Mouse (Mus musculus) megakaryocyte, adult 5-6 weeks (primary cell): ENCODE measurements around the gene Gm14325. TPM values are rescaled to one million over a fixed set of nuclear protein-coding genes. Genes with fewer than 3 reads are reported as not detected.
A peak's percentile ranks its signal among the peaks of the same experiment; 100 is the strongest.
"Not testable (repeated sequence)": the region's sequence is repeated elsewhere in the genome, so short reads cannot be mapped to it uniquely, and the experiment has no call there.

Experiments used
- ATAC-seq: 2 replicates; pipeline ENCODE4 v1.8.0; 2016; ENCODE audit warnings: mild to moderate bottlenecking, inconsistent platforms; ENCODE audit not compliant: poor library complexity, severe bottlenecking
- total RNA-seq, 2 experiments: library from RNA; stranded (forward) in 1 of 2; stranded (reverse) in 1 of 2; fragments of 153-499, 151-499 nt in 1 of 2; fragments of 221-1000, 200-1000 nt in 1 of 2; gene quantifications; 2 replicates each; pipeline versions ENCODE4 v1.2.3 to v1.2.4; 2015 to 2017

The Gm14325 gene
- total RNA-seq (2015) (9.7 and 16.7 TPM in 2 replicates), total RNA-seq (2017) (18.7 and 31.8 TPM in 2 replicates)

DNA sequence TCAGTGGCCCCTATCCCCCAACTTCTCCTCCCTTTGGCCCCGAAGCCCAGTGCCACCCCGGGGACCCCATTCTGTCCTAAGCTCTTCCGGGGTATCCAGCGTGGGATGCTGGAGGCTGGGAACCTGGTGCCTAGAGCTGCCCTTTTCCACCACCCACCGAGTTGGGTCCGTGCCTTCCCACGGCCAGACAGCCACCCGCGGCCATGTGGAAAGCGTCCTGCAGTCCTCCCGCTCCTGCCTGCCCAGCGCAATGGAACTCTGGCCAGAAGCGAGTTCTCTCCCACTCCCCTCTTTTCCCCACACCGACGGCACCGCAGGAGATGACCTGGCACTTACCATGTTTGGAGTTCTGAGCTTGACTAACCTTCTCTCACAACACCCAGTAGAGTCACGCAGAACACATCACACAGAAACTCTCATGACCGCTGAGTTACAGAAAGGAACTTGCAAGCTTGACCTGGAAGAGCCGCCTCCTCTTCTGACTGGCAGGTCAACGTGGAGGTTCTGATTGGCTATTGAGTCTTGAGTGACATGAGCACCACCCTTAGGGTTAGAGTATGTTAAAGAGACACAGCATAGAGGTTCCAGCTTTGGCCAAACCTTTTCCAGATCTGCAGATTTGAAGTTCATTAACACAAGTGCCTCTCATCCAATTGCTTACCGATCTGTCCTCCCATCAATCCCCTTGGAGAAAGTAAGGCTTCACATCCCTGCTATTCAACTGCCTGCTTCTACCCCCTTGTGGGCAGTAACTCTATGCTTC, at the start of gene Gm14325:
Gene Gm14325 (minus strand): TSS at position 436 of the 763 bp plus-strand sequence.
- peak; percentile 70 for ATAC-seq

GRCm38 (mm10) chr2:177887743-177888142, 47.6 kb upstream of the Gm14325 start:
- not testable (repeated sequence) for ATAC-seq

DNA sequence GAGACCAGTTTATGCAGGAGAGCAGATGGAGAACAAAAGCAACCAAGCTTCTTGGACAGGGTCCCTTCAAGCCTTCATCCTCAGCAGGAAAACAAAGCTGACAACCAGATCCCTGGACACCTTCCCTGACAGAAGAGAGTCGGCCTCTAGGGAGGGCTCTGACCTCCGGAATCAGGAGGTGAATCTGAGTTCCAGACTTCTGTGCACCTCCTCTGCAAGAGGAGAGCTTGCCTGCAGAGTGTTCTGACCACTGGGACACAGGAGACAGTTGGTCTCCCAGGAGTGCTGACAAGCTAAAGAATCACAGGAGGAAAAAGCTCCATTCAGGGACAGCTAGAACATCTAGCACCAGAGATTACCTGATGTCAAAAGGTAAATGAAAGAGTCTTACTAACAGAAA, 22.1 kb upstream of the Gm14325 start:
- ATAC-seq, result not testable (repeated sequence)

DNA sequence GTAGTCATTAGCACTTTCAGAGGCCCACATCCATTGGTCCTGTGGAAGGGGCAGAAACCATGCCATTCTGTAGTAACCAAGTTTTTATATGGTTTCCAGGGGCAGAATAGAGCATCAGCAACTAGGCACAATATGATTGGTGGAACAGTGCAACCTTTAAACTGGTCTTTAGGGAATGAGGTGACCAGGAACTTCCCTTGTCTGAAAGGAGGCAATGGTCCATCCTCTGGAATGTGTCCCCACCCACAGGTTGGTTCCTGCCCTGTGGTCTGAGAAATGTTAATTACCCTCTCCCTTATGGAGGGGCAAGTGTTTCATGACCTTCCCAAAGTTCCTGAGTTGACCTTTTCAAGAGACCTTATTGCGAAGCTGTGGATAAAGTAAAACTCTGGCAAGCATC, 3.5 kb upstream of the Gm14325 start:
- ATAC-seq, result not testable (repeated sequence)

DNA sequence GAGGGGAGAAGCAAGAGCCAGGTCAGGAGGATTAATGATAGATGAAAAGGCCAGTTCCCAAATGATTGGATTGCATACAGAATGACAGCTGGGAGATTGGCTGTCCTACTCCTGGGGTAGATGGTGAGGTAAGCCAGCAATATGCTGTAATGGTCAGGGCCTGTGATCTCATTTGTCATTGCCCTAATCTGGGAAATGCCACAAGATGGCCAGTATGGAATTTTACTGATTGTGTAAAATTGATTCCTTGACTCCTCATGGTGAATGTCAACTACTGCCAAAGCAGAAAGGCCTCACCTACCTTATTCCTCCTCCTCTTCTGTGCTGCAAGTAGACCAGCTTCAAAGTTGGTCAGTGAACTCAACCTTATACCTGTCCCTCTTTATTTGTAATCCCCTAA, 3.4 kb downstream of the Gm14325 start:
- not testable (repeated sequence) for ATAC-seq

- not testable (repeated sequence) for ATAC-seq
Measured at GRCm38 (mm10) chr2:177835733-177836536, 4.2 kb downstream of the Gm14325 start.

DNA sequence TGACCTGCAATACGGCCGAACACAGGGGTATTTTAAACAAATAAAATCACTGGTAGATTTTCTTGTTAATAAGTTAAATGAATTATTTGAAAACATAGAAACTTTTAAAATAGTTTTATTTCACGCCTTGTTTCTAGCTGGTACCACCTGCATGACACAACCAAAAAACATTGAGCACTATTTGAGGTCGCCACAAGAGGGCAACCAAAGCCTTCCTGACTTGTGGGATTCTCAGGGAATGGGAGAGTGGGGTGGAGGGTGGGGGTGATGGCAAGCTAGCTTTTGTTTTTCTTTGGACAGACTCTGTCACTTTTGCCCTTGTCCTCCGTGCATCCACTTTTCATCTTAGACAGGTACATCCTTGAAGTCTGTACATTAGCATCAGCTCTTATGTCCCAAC, 18.2 kb downstream of the Gm14325 start:
- ATAC-seq, result not testable (repeated sequence)

DNA sequence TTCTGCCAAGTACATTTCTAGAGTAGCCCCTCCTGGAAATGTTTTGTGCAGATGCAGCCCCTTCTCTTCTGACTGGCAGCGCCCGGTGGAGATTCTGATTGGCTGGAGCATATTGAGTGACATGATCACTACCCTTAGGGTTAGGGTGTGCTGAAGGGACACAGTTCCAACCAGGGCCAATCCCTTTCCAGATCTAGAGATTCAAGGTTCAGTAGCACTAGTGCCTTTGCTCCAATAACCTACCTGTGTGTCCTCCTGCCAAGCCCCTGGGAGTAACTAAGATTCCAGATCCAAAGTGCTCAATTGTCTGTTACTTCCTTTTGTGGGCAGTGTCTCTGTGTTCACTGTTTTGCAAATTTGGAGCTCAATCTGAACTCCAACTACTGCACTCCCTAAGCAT, 34.0 kb downstream of the Gm14325 start:
- not testable (repeated sequence) for ATAC-seq

GRCm38 (mm10) chr2:177787351-177787750, 52.8 kb downstream of the Gm14325 start:
- ATAC-seq, result not testable (repeated sequence)

Other genes with a start within 250 kb of the Gm14325 start
- 1.2 and 1.3 TPM in 2 replicates for gene Gm14322, start 81.0 kb downstream of the Gm14325 start, total RNA-seq (2015)
- 1.3 TPM in 1 of 2 replicates, not detected in the other for gene Gm14322, start 81.0 kb downstream of the Gm14325 start, total RNA-seq (2017)
- 2.6 and 3.1 TPM in 2 replicates for gene Gm14327, start 56.8 kb upstream of the Gm14325 start, total RNA-seq (2015)
- 1.2 and 1.3 TPM in 2 replicates for gene Gm14327, start 56.8 kb upstream of the Gm14325 start, total RNA-seq (2017)
- gene Zfp972, start 85.3 kb upstream of the Gm14325 start, total RNA-seq (2015), result not detected in 2 replicates
- gene Zfp972, start 85.3 kb upstream of the Gm14325 start, total RNA-seq (2017), result 1.2 and 1.5 TPM in 2 replicates
- 39.2 and 42.3 TPM in 2 replicates for gene Gm14326, start 117.0 kb upstream of the Gm14325 start, total RNA-seq (2015)
- gene Gm14326, start 117.0 kb upstream of the Gm14325 start, total RNA-seq (2017), result 21.5 and 26.1 TPM in 2 replicates
- gene Zfp971, start 182.9 kb upstream of the Gm14325 start, total RNA-seq (2015), result 200 and 201 TPM in 2 replicates
- gene Zfp971, start 182.9 kb upstream of the Gm14325 start, total RNA-seq (2017), result 107 and 108 TPM in 2 replicates
- 8.1 and 20.8 TPM in 2 replicates for gene Zfp931, start 238.1 kb upstream of the Gm14325 start, total RNA-seq (2015)
- gene Zfp931, start 238.1 kb upstream of the Gm14325 start, total RNA-seq (2017), result 11.4 and 14.1 TPM in 2 replicates